Mouse (Mus musculus): ENCODE results near the gene Nmi. TPM values are rescaled to one million over a fixed set of nuclear protein-coding genes. Genes with fewer than 3 reads are reported as not detected.

The Nmi gene
- total RNA-seq, 2 experiments from 2014 or later = 9.1 to 11.6 TPM

DNA sequence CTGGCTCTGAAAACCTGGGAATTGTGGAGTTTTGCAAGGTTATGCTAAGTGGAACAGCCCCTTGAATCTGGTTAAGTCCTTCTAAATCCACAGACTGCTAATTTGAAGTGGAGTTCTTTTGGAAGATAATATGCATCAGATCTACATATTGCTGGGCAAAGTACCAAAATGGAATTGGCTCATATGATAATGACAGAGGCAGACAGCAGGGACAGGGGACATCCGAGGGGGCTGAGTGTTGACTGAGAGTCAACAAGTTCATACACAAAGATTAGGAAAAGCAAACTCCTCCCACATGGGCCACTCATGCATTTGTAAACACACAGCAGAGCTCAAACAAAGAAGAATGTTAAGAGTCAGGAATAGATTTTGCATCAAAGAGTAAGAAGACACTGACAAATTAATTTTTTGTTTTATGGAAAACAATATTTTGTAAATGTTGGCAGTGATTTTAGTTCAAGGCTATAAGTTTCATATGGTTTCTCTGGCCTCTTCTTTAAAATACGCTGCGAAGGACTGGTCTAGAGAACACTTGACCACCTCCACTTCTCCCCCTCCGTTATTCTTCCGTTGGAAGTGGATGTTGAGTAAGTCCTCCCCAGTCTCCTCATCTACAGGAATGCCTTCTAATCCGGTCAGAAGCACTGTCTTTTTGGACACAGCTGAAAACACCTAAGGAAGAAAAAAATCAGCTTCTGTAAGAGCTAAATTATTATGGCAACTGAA is 25.0 kb downstream of the Nmi start:
- DNase-seq (ENCODE audit: low spot score in 2 of 2) = no peak

DNA sequence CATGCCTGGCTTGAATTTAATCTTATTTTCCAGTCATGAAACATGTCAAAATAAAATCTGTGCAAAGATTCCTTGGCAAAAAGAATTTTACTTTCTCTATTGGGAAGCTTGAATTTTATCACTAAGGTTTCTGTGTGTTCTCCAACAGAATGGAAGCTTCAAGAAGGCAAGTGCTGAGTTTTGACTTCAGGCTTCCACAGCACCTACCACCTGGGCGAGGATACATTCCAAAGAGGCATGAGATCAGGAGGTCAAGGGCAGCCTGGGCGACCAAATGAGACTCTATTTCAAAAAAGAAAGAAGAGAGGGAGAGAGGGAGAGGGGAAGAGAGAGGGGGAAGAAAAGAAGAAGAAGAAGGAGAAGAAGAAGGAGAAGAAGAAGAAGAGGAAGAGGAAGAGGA is 27.5 kb downstream of the Nmi start:
- no peak for DNase-seq (ENCODE audit: low spot score in 2 of 2)

DNA sequence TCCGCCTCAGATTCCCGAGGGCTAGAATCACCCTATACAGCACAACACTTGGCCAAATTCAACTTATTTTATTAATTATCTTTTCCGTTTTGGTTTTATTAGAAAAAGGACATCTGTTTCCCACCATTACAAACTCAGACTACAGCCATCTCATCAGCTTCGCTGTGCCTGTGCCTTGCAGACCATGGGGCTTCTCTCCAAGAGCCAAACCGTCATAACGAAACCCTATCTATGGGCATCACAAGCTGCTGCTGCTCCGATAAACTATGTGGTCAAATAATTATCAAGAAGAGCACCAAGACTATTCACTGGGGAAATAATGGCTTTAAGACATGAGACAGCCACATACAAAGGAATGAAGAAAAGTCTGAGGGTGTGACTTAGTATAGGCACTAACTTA is 31.5 kb downstream of the Nmi start:
- no peak for DNase-seq (ENCODE audit: low spot score in 2 of 2)

DNA sequence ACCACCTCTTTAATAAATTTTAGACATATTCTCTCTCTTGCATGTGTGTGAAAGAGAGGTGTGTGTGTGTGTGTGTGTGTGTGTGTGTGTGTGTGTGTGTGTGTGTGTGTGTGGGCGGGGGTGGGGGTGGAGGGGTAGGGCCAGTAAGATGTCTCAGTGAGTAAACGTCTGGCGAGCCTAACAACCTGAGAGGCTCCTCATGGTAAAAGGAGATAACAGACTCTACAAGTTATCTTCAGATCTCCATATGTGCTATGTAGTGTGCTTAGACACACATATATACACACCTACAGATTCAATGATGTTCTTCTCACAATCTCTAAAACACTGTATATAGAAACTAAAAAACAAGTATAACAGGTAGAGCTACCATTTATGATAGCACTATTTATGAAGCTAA is 34.5 kb downstream of the Nmi start:
- DNase-seq (ENCODE audit: low spot score in 2 of 2) = no peak

- no peak for DNase-seq (ENCODE audit: low spot score in 2 of 2)
These were observed 36.3 kb downstream of the Nmi start for GRCm38 (mm10) chr2:51937004-51937403.

DNA sequence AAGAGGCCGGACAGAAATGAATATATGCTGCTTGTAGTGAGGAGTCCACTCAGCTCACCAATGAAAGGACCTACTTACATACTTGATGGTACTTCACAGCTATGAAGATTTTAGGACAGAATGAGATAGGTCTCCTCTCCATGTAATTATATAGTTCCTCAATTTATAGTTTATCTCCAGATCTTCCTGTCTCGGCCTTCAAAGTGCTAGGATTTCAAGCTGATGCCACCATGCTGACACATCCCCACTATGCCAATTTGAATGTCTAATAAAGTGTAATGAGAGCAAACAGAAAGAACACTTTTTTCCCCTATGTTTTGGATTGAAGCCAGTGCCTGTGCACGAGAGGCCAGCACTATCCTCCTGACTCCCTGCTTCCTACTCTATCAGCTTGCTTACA is 36.7 kb downstream of the Nmi start:
- DNase-seq (ENCODE audit: low spot score in 2 of 2) = no peak

DNA sequence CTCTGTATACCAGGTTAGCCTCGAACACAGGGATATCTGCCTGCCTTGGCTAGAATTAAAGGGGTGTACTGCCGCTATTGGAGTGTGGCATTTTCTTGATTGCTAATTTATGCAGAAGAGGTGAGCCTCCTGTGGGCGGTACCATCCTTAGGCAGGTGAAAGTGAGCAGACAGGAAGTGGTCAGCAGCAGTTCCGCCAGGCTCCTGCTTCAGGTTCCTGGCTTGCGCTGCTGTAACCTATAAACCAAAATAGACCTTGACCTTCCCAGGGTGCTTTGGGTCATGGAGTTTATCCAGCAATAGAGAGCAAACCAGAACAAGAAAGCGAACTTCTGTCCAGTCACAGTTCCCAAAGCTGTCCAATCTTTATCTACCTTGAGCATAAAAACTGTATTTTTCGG is 37.4 kb downstream of the Nmi start:
- no peak for DNase-seq (ENCODE audit: low spot score in 2 of 2)

DNA sequence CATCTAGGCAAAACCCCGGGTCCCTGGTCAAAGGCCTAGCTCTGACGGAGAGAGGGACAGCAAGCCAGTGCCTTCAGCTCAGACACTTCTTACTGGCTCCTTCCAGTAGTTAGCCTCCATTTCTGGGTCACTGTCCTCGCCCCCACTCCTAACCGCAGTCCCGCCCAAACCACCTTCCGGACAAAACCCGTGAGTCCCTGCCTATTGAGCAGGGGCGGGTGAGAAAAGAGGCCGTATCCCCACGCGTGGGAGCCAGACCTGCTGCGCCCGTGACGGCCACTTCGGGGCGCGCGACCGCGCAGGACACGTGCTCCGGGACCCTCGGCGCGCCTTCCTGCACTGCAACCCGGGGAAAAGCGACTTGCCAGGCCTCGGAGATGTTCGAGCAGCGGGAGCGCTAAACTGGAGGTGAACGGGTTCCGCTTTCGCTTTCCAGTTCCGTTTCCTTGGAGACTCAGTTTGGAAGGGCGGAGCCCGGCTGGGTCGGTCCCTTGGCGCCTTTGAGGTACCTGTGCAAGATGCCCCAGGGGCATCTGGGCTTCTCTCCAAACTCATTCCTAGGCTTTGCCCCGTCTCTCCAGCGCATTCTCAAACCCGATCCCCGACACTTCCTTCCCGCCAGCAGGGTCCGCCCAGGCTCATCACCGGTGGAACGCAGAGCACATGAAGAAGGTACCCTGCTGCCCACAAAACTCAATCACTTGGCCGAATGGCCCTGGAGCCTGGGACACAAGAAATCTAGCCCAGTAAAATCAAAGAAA is 38.5 kb downstream of the Nmi start, which contains the start of gene Rbm43:
Gene Rbm43, minus strand, starts transcription at position 590 of the 761 bp plus-strand sequence.
- peak; percentile 67 to 71 for DNase-seq (ENCODE audit: low spot score in 2 of 2)

- peak in 1 of 2 experiments; percentile 12 for DNase-seq (ENCODE audit: low spot score in 2 of 2)
These were observed 39.8 kb downstream of the Nmi start for GRCm38 (mm10) chr2:51933341-51934134.

GRCm38 (mm10) chr2:51931241-51931640 is 42.1 kb downstream of the Nmi start:
- no peak for DNase-seq (ENCODE audit: low spot score in 2 of 2)

- peak; percentile 59 to 68 for DNase-seq (ENCODE audit: low spot score in 2 of 2)
These were observed 58.2 kb downstream of the Nmi start for GRCm38 (mm10) chr2:51914944-51915680.

- no peak for DNase-seq (ENCODE audit: low spot score in 2 of 2)
These were observed 58.8 kb downstream of the Nmi start for GRCm38 (mm10) chr2:51914532-51914931.

- no peak for DNase-seq (ENCODE audit: low spot score in 2 of 2)
These were observed 60.6 kb downstream of the Nmi start for GRCm38 (mm10) chr2:51912740-51913139.

- DNase-seq (ENCODE audit: low spot score in 2 of 2) = no peak
These were observed 61.4 kb downstream of the Nmi start for GRCm38 (mm10) chr2:51911864-51912263.

DNA sequence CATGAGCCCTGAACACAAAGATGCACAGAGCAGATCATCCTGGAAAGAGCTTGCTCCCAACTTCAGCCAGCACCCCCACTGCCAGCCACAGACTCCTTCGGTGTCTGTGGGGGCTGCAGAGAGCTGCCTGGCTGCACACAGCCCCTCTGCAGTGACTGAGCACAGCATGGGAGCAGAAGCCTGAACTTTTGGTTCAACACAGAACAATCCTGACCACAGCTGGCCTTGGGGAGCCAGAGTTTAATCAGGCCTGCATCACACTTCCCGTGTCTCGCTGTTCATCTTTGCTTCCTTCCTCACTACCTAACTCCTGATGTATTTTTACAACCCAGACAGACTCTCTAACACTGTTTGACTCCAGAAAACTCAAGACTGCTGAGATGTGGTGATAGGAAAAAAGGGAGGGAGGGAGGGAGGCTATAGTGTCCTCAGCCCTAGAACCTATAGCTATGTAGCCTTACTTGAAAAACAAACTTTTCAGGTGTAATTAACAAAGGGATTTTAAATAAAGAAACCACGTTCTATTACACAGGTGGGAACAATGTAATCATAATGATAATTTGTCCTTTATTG is 65.7 kb downstream of the Nmi start:
- DNase-seq (ENCODE audit: low spot score in 2 of 2) = no peak

GRCm38 (mm10) chr2:51905637-51906036 is 67.7 kb downstream of the Nmi start:
- DNase-seq (ENCODE audit: low spot score in 2 of 2) = no peak
